17 mouse cellular contexts compared by ENCODE assay signal in the genomic region with DNA sequence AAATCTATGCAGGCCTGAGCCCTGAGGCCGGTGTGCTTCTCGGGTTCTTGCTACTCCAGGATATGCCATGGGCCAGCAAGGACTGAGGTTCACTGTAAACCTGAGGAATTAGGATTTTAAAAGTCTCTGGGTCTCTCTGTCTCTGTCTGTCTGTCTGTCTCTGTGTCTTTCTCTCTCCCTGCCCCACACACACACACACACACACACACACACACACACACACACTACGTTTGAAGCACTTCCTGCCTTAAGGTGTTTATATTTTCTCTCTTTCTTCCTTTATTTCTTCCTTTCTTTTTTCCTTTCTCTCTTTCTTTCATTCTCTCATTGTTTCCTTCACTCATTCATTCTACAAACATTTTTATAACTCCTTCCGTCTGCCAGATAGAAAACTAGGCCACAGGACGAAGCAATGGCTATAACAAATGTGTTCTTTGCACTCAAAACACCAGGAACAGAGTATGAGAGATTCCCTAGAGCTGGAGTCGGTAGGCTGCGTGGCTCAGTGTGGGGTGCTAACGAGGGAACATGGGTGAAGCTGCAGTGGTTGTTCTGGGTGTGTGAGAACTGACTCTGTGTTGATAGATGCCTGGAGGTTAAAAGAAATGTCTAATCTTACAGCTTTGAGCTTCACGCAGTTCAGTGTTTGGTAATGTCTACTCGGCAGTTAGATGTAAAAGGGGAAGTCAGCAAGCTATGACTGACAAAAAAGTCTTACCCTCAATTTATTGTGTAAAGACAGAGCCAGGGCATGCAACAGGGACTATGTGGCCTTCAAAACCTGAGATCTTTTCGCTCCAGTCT.
DNase-seq lines count a peak whose midpoint lies in the region; ATAC-seq lines count a peak whose summit lies in the region.
"Had no signal": no experiment of that assay in that cellular context is flagged by ENCODE, and none has a peak within 500 bp of the region (broad histone marks: within the 10 kb centered on the region; RNA-seq: fewer than 3 reads in every experiment).

No protein-coding gene starts in this region.

- peaks cover 20% of the 10 kb centered on the region for H3K4me1 ChIP-seq in midbrain, embryonic 15.5 days
- H3K4me1 ChIP-seq: heart, embryonic 15.5 days had no signal

- DNase-seq in frontal cortex, postnatal 10 days (ENCODE audit: low spot score in 2 of 2), result no peak
- DNase-seq in thymus, postnatal 0 days (ENCODE audit: low spot score), result peak; percentile 31
- DNase-seq in thymus, postnatal 10 days (ENCODE audit: low spot score in 2 of 2), result no peak
- peak; percentile 32 for DNase-seq in thymus, postnatal 4 days
- DNase-seq in heart, adult 8-10 months (ENCODE audit: low spot score), result no peak
- DNase-seq: gastrocnemius, postnatal 36 days; layer of hippocampus, adult 9-11 months had no signal

- no peak overlapping the region for H3K27ac ChIP-seq in midbrain, embryonic 15.5 days
- H3K27ac ChIP-seq: embryonic facial prominence, embryonic 15.5 days; heart, embryonic 15.5 days; hindbrain, embryonic 13.5 days; kidney, postnatal 0 days; neural tube, embryonic 13.5 days had no signal

- no peak overlapping the region for H3K4me2 ChIP-seq in midbrain, embryonic 15.5 days
- H3K4me2 ChIP-seq: embryonic facial prominence, embryonic 15.5 days; heart, embryonic 15.5 days; hindbrain, embryonic 13.5 days; neural tube, embryonic 13.5 days had no signal

- no peaks in the 10 kb centered on the region for H3K9me3 ChIP-seq in midbrain, embryonic 15.5 days
- H3K9me3 ChIP-seq: embryonic facial prominence, embryonic 15.5 days; heart, embryonic 15.5 days; hindbrain, embryonic 13.5 days; neural tube, embryonic 13.5 days had no signal

- no peak overlapping the region for H3K4me3 ChIP-seq in midbrain, embryonic 15.5 days
- H3K4me3 ChIP-seq: embryonic facial prominence, embryonic 15.5 days; heart, embryonic 15.5 days; hindbrain, embryonic 13.5 days; neural tube, embryonic 13.5 days had no signal

- no peak overlapping the region for H3K9ac ChIP-seq in midbrain, embryonic 15.5 days
- H3K9ac ChIP-seq: embryonic facial prominence, embryonic 15.5 days; heart, embryonic 15.5 days; hindbrain, embryonic 13.5 days; neural tube, embryonic 13.5 days had no signal

- peak; percentile 48 for ATAC-seq in frontal cortex, adult (ENCODE audit: low TSS enrichment)
- ATAC-seq in megakaryocyte, adult 5-6 weeks (ENCODE audit: poor library complexity, severe bottlenecking), result peak; percentile 93
- no peak for ATAC-seq in midbrain, embryonic 15.5 days (replicated peaks)
- ATAC-seq: intestine, embryonic 16.5 days; midbrain, embryonic 16.5 days had no signal

- no peaks in the 10 kb centered on the region for H3K36me3 ChIP-seq in midbrain, embryonic 15.5 days (replicated peaks)
- H3K36me3 ChIP-seq: embryonic facial prominence, embryonic 15.5 days; heart, embryonic 15.5 days; hindbrain, embryonic 13.5 days; neural tube, embryonic 13.5 days had no signal

- WGBS in midbrain, embryonic 15.5 days, result 73% methylated on average over 11 of the region's 11 CpGs

- H3K27me3 ChIP-seq in midbrain, embryonic 15.5 days (replicated peaks), result no peaks in the 10 kb centered on the region
- H3K27me3 ChIP-seq: embryonic facial prominence, embryonic 15.5 days; heart, embryonic 15.5 days; hindbrain, embryonic 13.5 days; neural tube, embryonic 13.5 days had no signal

Comparison
In these comparisons a context has a peak if more than half of its experiments do, and no peak if none do; other contexts are left out.
1. DNase-seq: peak in thymus, postnatal 0 days (single experiment) and thymus, postnatal 4 days (single experiment); none in frontal cortex, postnatal 10 days (0 of 2), thymus, postnatal 10 days (0 of 2) and heart, adult 8-10 months (single experiment).